ENCODE assay signal across 11 mouse cellular contexts in genomic region chr12:16900625-16901222, GRCm38 (mm10). TPM values are rescaled to one million over a fixed set of nuclear protein-coding genes. Genes with fewer than 3 reads are reported as not detected.
DNase-seq lines count a peak whose midpoint lies in the region; ATAC-seq and TF ChIP-seq lines count a peak whose summit lies in the region.
"Had no signal": no experiment of that assay in that cellular context is flagged by ENCODE, and none has a peak within 500 bp of the region (broad histone marks: within the 10 kb centered on the region; RNA-seq: fewer than 3 reads in every experiment).

No protein-coding gene starts in this region.

- WGBS in lung, embryonic 14.5 days = 12% methylated on average over 3 of the region's 3 CpGs
- WGBS in lung, postnatal 0 days = 12% methylated on average over 3 of the region's 3 CpGs
- 39% methylated on average over 3 of the region's 3 CpGs for WGBS in liver, embryonic 12.5 days (ENCODE audit: insufficient replicate concordance)
- WGBS in midbrain, embryonic 13.5 days = 63% methylated on average over 3 of the region's 3 CpGs

- H3K27ac ChIP-seq in lung, embryonic 14.5 days (ENCODE audit: low read depth) = no peak overlapping the region
- no peak overlapping the region for H3K27ac ChIP-seq in lung, postnatal 0 days (ENCODE audit: low read length)
- H3K27ac ChIP-seq in liver, embryonic 12.5 days = 0 out of 2 replicates have a peak overlapping the region, but pooled peaks have one; percentile 45
- no peak overlapping the region; the same call in 1 of the 2 replicates for H3K27ac ChIP-seq in midbrain, embryonic 13.5 days
- H3K27ac ChIP-seq: kidney, embryonic 15.5 days; midbrain, embryonic 12.5 days had no signal

- peak; percentile 38 for DNase-seq in adrenal gland, postnatal 10 days
- no peak for DNase-seq in adrenal gland, postnatal 4 days (ENCODE audit: low spot score in 2 of 2)
- peak; percentile 73 for DNase-seq in lung, embryonic 14.5 days
- DNase-seq in lung, postnatal 0 days (ENCODE audit: low spot score) = no peak
- no peak for DNase-seq in left cerebral cortex, postnatal 36 days (ENCODE audit: low spot score in 2 of 2)
- DNase-seq in embryo, embryonic 11 days = no peak
- DNase-seq: cerebellum, postnatal 36 days had no signal

- no peaks in the 10 kb centered on the region for H3K27me3 ChIP-seq in lung, embryonic 14.5 days (ENCODE audit: insufficient read depth, low read length)
- H3K27me3 ChIP-seq in lung, postnatal 0 days (replicated peaks; ENCODE audit: insufficient read depth, low read length) = no peaks in the 10 kb centered on the region
- H3K27me3 ChIP-seq in liver, embryonic 12.5 days (replicated peaks) = no peaks in the 10 kb centered on the region
- no peaks in the 10 kb centered on the region for H3K27me3 ChIP-seq in midbrain, embryonic 13.5 days
- H3K27me3 ChIP-seq: kidney, embryonic 15.5 days; midbrain, embryonic 12.5 days had no signal

- no peak for TF ChIP-seq EP300 in lung, postnatal 0 days (IDR thresholded peaks at IDR 0.05)

- peak; percentile 12; the same call in 1 of the 2 replicates for ATAC-seq in lung, embryonic 14.5 days (ENCODE audit: insufficient read depth)
- no peak for ATAC-seq in lung, postnatal 0 days
- ATAC-seq in liver, embryonic 12.5 days = 0 out of 2 replicates have a peak, but pooled peaks have one; percentile 21
- ATAC-seq in midbrain, embryonic 13.5 days = no peak

- H3K9ac ChIP-seq in lung, embryonic 14.5 days = no peak overlapping the region
- H3K9ac ChIP-seq in lung, postnatal 0 days (replicated peaks; ENCODE audit: low read depth) = no peak overlapping the region
- H3K9ac ChIP-seq in liver, embryonic 12.5 days = peak overlapping the region; percentile 23; the same call in 1 of the 2 replicates
- H3K9ac ChIP-seq in midbrain, embryonic 13.5 days (replicated peaks) = no peak overlapping the region
- H3K9ac ChIP-seq: kidney, embryonic 15.5 days; midbrain, embryonic 12.5 days had no signal

- H3K36me3 ChIP-seq in lung, embryonic 14.5 days (ENCODE audit: insufficient read depth) = no peaks in the 10 kb centered on the region
- no peaks in the 10 kb centered on the region for H3K36me3 ChIP-seq in lung, postnatal 0 days (ENCODE audit: insufficient read depth, low read length)
- H3K36me3 ChIP-seq in liver, embryonic 12.5 days = no peaks in the 10 kb centered on the region
- H3K36me3 ChIP-seq in midbrain, embryonic 13.5 days = no peaks in the 10 kb centered on the region
- H3K36me3 ChIP-seq: kidney, embryonic 15.5 days; midbrain, embryonic 12.5 days had no signal

- no peak overlapping the region for H3K4me3 ChIP-seq in lung, embryonic 14.5 days (ENCODE audit: low read depth, low read length)
- H3K4me3 ChIP-seq in lung, postnatal 0 days (ENCODE audit: low read depth, low read length) = no peak overlapping the region
- no peak overlapping the region for H3K4me3 ChIP-seq in liver, embryonic 12.5 days
- no peak overlapping the region for H3K4me3 ChIP-seq in midbrain, embryonic 13.5 days (replicated peaks)
- H3K4me3 ChIP-seq: kidney, embryonic 15.5 days; midbrain, embryonic 12.5 days had no signal

- intact Hi-C loops in left cerebral cortex, postnatal 36 days (cut with DNase I) = no loop called here

- peaks cover 15% of the 10 kb centered on the region for H3K4me1 ChIP-seq in lung, embryonic 14.5 days (ENCODE audit: insufficient read depth)
- peaks cover 4% of the 10 kb centered on the region; the same call in 1 of the 2 replicates for H3K4me1 ChIP-seq in lung, postnatal 0 days (ENCODE audit: insufficient read depth, low read depth, low read length)
- peaks cover 52% of the 10 kb centered on the region for H3K4me1 ChIP-seq in liver, embryonic 12.5 days
- peaks cover 29% of the 10 kb centered on the region for H3K4me1 ChIP-seq in midbrain, embryonic 13.5 days (replicated peaks)

- TF ChIP-seq CTCF in lung, embryonic 14.5 days (IDR thresholded peaks at IDR 0.05; ENCODE audit: low read depth) = no peak
- no peak for TF ChIP-seq CTCF in lung, postnatal 0 days (IDR thresholded peaks at IDR 0.05)

- H3K9me3 ChIP-seq in lung, embryonic 14.5 days (ENCODE audit: low read depth, low read length) = no peaks in the 10 kb centered on the region
- H3K9me3 ChIP-seq in lung, postnatal 0 days (ENCODE audit: low read length) = no peaks in the 10 kb centered on the region
- H3K9me3 ChIP-seq in liver, embryonic 12.5 days (replicated peaks) = no peaks in the 10 kb centered on the region
- no peaks in the 10 kb centered on the region for H3K9me3 ChIP-seq in midbrain, embryonic 13.5 days
- H3K9me3 ChIP-seq: kidney, embryonic 15.5 days; midbrain, embryonic 12.5 days had no signal

- no peak overlapping the region for H3K4me2 ChIP-seq in lung, embryonic 14.5 days
- H3K4me2 ChIP-seq in lung, postnatal 0 days (replicated peaks; ENCODE audit: low read depth, low read length) = no peak overlapping the region
- H3K4me2 ChIP-seq in liver, embryonic 12.5 days = no peak overlapping the region
- H3K4me2 ChIP-seq in midbrain, embryonic 13.5 days (replicated peaks) = no peak overlapping the region
- H3K4me2 ChIP-seq: kidney, embryonic 15.5 days; midbrain, embryonic 12.5 days had no signal

RNA-seq across cellular contexts. Expression of gene Rock2, which starts 6.0 kb away (rescaled TPM):
- 10 to 100 TPM; 49.0 to 67.2 TPM for total RNA-seq in adrenal gland, postnatal 10 days (2021)
- 10 to 100 TPM; 73.9 to 79.7 TPM for total RNA-seq in adrenal gland, postnatal 4 days (2021)
- 22.6 and 23.2 TPM in 2 replicates for polyA plus RNA-seq in lung, embryonic 14.5 days (2014; fragmentation: Nextera tagmentation; extraction: Ambion mirVana)
- polyA plus RNA-seq in lung, postnatal 0 days (2015; fragmentation: Nextera tagmentation; extraction: Ambion mirVana) = 18.2 and 22.9 TPM in 2 replicates
- polyA plus RNA-seq in liver, embryonic 12.5 days (2016; fragmentation: Nextera tagmentation; extraction: Ambion mirVana) = 14.3 and 14.4 TPM in 2 replicates
- 100 to 1,000 TPM; 122 to 152 TPM for total RNA-seq in left cerebral cortex, postnatal 36 days (2021)
- polyA plus RNA-seq in midbrain, embryonic 13.5 days (2015; fragmentation: Nextera tagmentation; extraction: Ambion mirVana) = 14.4 and 15.7 TPM in 2 replicates

Comparison
In these comparisons a context has a peak if more than half of its experiments do, and no peak if none do; other contexts are left out.
1. DNase-seq: peak in adrenal gland, postnatal 10 days (single experiment) and lung, embryonic 14.5 days (single experiment); none in adrenal gland, postnatal 4 days (0 of 2), lung, postnatal 0 days (single experiment), left cerebral cortex, postnatal 36 days (0 of 2) and embryo, embryonic 11 days (single experiment).
2. ATAC-seq: peak in lung, embryonic 14.5 days (single experiment) and liver, embryonic 12.5 days (single experiment); none in lung, postnatal 0 days (single experiment) and midbrain, embryonic 13.5 days (single experiment).